Mouse (Mus musculus): ENCODE measurements at regions not wholly inside any gene's neighbourhood (a gene's known extent, or its start where the extent isn't known, plus 50 kb on each side); places are given as distances from the start of the nearest gene placed in this dataset.

GRCm38 (mm10) chr14:114875101-114875500 is 216.9 kb upstream of the Gpc5 start:
- TF ChIP-seq CTCF (IDR thresholded peaks at IDR 0.05; ENCODE audit: borderline replicate concordance, extremely low read depth, insufficient read depth, insufficient read length) (no peak), POLR2A (IDR thresholded peaks at IDR 0.05; ENCODE audit: borderline replicate concordance, extremely low read depth, insufficient read depth, insufficient read length, poor library complexity, severe bottlenecking) (no peak)

Data from brain, embryonic 14.5 days (tissue).